Mouse (Mus musculus) right cerebral cortex, postnatal 14 days (tissue): ENCODE results near the gene Cldn9.

ENCODE experiments used
- DNase-seq: peaks from one replicate; pipeline ENCODE4 v3.0.0; 2022

Cldn9 gene

GRCm38 (mm10) chr17:23679127-23679835, 4.5 kb downstream of the Cldn9 start, which contains the start of gene Cldn6:
Gene Cldn6 (plus strand): TSS chr17:23679249.
- no peak for DNase-seq

GRCm38 (mm10) chr17:23677236-23677679, 6.6 kb downstream of the Cldn9 start, which contains the start of gene Tnfrsf12a:
Gene Tnfrsf12a (minus strand): TSS chr17:23677468.
- DNase-seq: peak; percentile 65

- no peak for DNase-seq
Observed at GRCm38 (mm10) chr17:23676473-23677031, 7.3 kb downstream of the Cldn9 start.

- no peak for DNase-seq
Observed at GRCm38 (mm10) chr17:23675564-23676281, 8.1 kb downstream of the Cldn9 start.

- DNase-seq: no peak
Observed at GRCm38 (mm10) chr17:23675127-23675526, 8.7 kb downstream of the Cldn9 start.

GRCm38 (mm10) chr17:23674271-23674952, 9.4 kb downstream of the Cldn9 start:
- DNase-seq: no peak

- DNase-seq: peak; percentile 91
Observed at GRCm38 (mm10) chr17:23673424-23674073, 10.3 kb downstream of the Cldn9 start, which contains the start of the genes Hcfc1r1 and Thoc6. Gene Hcfc1r1 (plus strand): TSS chr17:23673596. Gene Thoc6 (minus strand): TSS chr17:23673882.

- no peak for DNase-seq
Observed at GRCm38 (mm10) chr17:23672761-23673160, 11.1 kb downstream of the Cldn9 start.

GRCm38 (mm10) chr17:23671519-23671918, 12.3 kb downstream of the Cldn9 start:
- DNase-seq: no peak

GRCm38 (mm10) chr17:23670516-23671074, 13.2 kb downstream of the Cldn9 start:
- DNase-seq: no peak

- no peak for DNase-seq
Observed at GRCm38 (mm10) chr17:23665511-23665910, 18.3 kb downstream of the Cldn9 start.

- DNase-seq: no peak
Observed at GRCm38 (mm10) chr17:23664556-23665021, 19.2 kb downstream of the Cldn9 start.

- DNase-seq: no peak
Observed at GRCm38 (mm10) chr17:23661526-23661925, 22.3 kb downstream of the Cldn9 start.

- DNase-seq: no peak
Observed at GRCm38 (mm10) chr17:23660876-23661200, 23.0 kb downstream of the Cldn9 start.

- DNase-seq: no peak
Observed at GRCm38 (mm10) chr17:23660117-23660875, 23.5 kb downstream of the Cldn9 start, which contains the start of gene Bicdl2. Gene Bicdl2 (plus strand): TSS chr17:23660506.

- no peak for DNase-seq
Observed at GRCm38 (mm10) chr17:23658450-23658849, 25.4 kb downstream of the Cldn9 start.

- DNase-seq: no peak
Observed at GRCm38 (mm10) chr17:23654410-23654809, 29.4 kb downstream of the Cldn9 start.

- DNase-seq: no peak
Observed at GRCm38 (mm10) chr17:23654001-23654400, 29.8 kb downstream of the Cldn9 start.

- DNase-seq: no peak
Observed at GRCm38 (mm10) chr17:23653324-23653723, 30.5 kb downstream of the Cldn9 start.

- DNase-seq: no peak
Observed at GRCm38 (mm10) chr17:23651363-23651762, 32.5 kb downstream of the Cldn9 start.

- no peak for DNase-seq
Observed at GRCm38 (mm10) chr17:23645894-23646293, 37.9 kb downstream of the Cldn9 start.
